Mouse (Mus musculus) lung, postnatal 0 days (tissue): ENCODE measurements around the gene Mxra7.

Source experiments
- CTCF ChIP-seq: IDR thresholded peaks from 2 replicates; pipeline ENCODE4 v1.5.1; 2016; ENCODE audit warnings: antibody characterized with exemption, mild to moderate bottlenecking
- EP300 ChIP-seq: IDR thresholded peaks from 2 replicates; pipeline ENCODE4 v1.6.1; 2016; ENCODE audit warnings: antibody characterized with exemption, mild to moderate bottlenecking, control low read depth

DNA sequence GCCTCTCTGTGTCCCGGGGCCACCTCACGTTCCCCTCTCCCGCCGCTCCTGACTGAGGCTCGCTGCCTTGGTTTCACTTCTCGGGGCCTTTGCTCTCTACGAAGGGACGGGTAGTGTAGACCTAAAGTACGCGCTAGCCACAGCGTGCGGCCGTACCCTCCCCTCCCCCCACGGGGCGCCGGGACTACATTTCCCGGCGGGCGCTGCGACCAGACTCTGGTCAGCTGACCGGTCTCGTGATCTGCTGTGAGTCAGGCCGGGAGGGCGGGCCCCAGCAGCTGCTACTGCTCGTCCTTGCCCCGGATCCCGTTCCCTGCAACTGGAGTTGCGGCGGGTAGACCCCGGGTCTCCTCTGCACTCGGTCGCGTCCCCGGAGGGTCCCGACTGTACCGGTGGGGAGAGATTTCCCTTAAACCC, 25.7 kb upstream of the Mxra7 start:
- TF ChIP-seq CTCF = no peak
- TF ChIP-seq EP300 = no peak
